Mouse (Mus musculus): ENCODE measurements around the gene Sae1.

GRCm38 (mm10) chr7:16344598-16344997 lies 43.0 kb downstream of the Sae1 start:
- no peak for TF ChIP-seq CTCF (IDR thresholded peaks at IDR 0.05; ENCODE audit: low read depth, low read length)
- no peak for TF ChIP-seq POLR2A (IDR thresholded peaks at IDR 0.05; ENCODE audit: extremely low read depth, insufficient read depth, low read length)
